Mouse (Mus musculus): ENCODE results near the gene Spata2. TPM values are rescaled to one million over a fixed set of nuclear protein-coding genes. Genes with fewer than 3 reads are reported as not detected.

Spata2 gene
- polyA plus RNA-seq, 1 experiment: 45.9 TPM

DNA sequence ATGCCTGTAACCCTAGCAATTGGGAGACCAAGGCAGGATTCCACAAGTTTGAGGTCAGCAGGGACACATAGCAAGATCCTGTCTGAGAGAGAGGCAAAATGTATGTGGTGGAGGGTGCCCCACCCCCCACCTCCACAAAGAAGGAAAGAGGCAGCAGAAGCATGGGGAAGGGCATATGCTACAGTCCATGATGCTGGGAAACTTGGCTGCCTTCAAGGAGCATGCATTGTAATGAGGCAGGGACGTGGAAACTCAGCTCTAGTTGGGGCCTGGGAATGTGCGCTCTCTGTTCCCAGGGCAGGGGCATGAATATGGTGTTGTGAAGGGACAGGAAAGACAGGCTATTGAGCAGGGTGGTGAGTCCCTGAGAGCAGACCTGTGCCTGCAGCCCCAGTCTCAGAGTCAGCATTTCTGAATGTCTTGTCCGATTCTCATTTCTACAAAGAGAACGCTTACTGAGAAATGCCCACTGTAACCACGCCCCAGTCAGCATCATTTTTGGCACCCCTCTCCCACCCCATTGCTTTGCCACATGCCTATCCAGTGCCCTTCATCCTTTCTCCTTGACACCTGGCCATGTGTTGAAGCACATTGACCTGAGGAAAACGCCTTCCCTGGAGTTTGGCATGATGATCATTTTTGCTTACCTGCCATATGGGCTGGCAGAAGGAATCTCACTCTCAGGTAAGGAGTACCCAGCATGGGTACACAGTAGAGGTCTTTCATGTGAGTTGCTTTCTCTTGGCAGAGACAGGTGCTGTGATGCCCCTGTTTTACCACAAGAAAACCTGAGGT is 33.4 kb downstream of the Spata2 start:
- TF ChIP-seq CTCF (IDR thresholded peaks at IDR 0.05; ENCODE audit: borderline replicate concordance, extremely low read depth, insufficient read depth, insufficient read length) (no peak), POLR2A (IDR thresholded peaks at IDR 0.05; ENCODE audit: borderline replicate concordance, extremely low read depth, insufficient read depth, insufficient read length, poor library complexity, severe bottlenecking) (no peak)
- no peak for DNase-seq (ENCODE audit: low read depth)

GRCm38 (mm10) chr2:167458548-167458947 is 34.1 kb downstream of the Spata2 start:
- TF ChIP-seq POLR2A (IDR thresholded peaks at IDR 0.05; ENCODE audit: borderline replicate concordance, extremely low read depth, insufficient read depth, insufficient read length, poor library complexity, severe bottlenecking) (no peak), CTCF (IDR thresholded peaks at IDR 0.05; ENCODE audit: borderline replicate concordance, extremely low read depth, insufficient read depth, insufficient read length) (no peak)
- DNase-seq (ENCODE audit: low read depth): no peak

DNA sequence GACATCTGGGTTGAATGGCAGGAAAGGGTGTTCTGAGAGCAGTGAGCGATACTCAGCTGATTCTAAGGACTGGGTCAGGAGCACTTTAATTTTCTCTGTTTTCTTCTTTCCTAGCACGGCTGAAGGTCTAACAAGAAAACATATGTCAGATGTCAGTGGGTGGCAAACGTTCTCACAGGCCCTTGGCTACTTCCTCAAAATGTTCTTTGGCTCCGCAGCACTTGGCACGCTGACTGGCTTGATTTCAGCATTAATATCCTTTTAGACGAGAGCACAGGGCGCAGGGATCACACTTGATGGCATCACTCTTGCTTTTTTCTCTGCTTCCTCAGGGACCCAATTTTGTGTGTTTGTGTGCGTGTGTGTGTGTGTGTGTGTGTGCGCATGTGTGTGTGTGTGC is 35.5 kb downstream of the Spata2 start:
- DNase-seq (ENCODE audit: low read depth): peak; percentile 5
- no peak for TF ChIP-seq CTCF (IDR thresholded peaks at IDR 0.05; ENCODE audit: borderline replicate concordance, extremely low read depth, insufficient read depth, insufficient read length)
- TF ChIP-seq POLR2A (IDR thresholded peaks at IDR 0.05; ENCODE audit: borderline replicate concordance, extremely low read depth, insufficient read depth, insufficient read length, poor library complexity, severe bottlenecking): no peak

DNA sequence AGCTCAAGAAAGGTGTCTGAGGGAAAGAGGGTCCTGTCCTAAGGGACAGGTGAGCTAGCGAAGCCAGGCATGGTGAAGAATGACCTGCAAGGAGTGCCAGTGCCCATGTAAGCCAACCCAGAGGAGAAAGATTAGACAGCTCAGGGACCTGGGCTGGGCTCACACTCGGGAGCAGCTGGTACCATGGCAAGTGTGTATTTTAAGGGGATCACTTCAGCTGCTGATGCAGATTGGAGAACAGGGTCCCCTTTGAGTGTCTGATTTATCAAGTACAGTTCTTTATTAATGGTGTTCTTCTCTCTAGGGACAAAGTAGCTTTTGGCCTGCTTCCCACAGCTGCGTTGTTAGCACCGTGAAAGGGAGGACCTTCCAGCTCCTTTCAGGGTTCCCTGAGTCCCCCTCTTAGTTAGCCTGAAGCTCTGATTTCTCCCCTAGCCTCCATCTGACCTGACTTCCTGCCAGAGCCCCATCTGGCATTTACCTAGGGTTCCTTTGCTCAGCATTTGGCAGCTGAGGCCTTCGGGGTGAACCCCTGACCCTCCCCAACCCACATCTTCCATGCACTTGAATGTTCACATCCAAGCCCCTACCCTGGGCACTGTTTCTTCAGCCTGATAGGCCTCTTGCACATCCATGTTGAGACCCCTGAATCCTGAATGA is 36.2 kb downstream of the Spata2 start:
- TF ChIP-seq CTCF (IDR thresholded peaks at IDR 0.05; ENCODE audit: borderline replicate concordance, extremely low read depth, insufficient read depth, insufficient read length) (no peak), POLR2A (IDR thresholded peaks at IDR 0.05; ENCODE audit: borderline replicate concordance, extremely low read depth, insufficient read depth, insufficient read length, poor library complexity, severe bottlenecking) (no peak)
- peak; percentile 2 for DNase-seq (ENCODE audit: low read depth)

GRCm38 (mm10) chr2:167453814-167454213 is 38.9 kb downstream of the Spata2 start:
- TF ChIP-seq POLR2A (IDR thresholded peaks at IDR 0.05; ENCODE audit: borderline replicate concordance, extremely low read depth, insufficient read depth, insufficient read length, poor library complexity, severe bottlenecking) (no peak), CTCF (IDR thresholded peaks at IDR 0.05; ENCODE audit: borderline replicate concordance, extremely low read depth, insufficient read depth, insufficient read length) (no peak)
- peak; percentile 42 for DNase-seq (ENCODE audit: low read depth)

DNA sequence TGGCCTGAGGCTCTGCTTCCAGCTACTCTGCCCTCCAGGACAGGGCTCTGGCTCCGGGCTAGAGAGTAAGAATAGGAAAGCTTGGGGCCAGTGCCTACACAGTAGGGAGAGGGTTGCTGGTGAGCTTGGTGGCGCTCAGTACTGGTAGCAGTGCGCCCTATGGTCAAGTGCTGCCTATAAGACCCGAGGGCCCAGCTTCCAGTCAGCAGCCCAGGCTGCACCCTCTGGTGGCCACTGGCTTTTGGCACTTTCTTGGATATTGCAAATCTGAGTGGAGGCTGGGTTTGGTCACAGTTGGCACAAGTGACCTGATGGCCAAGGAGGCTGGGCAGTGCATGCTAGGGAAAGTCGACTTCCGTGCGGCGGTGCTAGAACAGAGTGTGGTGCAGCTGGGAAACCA is 42.0 kb downstream of the Spata2 start:
- DNase-seq (ENCODE audit: low read depth): no peak
- no peak for TF ChIP-seq POLR2A (IDR thresholded peaks at IDR 0.05; ENCODE audit: borderline replicate concordance, extremely low read depth, insufficient read depth, insufficient read length, poor library complexity, severe bottlenecking)
- TF ChIP-seq CTCF (IDR thresholded peaks at IDR 0.05; ENCODE audit: borderline replicate concordance, extremely low read depth, insufficient read depth, insufficient read length): peak; percentile 14; the same call in 1 of the 2 replicates

DNA sequence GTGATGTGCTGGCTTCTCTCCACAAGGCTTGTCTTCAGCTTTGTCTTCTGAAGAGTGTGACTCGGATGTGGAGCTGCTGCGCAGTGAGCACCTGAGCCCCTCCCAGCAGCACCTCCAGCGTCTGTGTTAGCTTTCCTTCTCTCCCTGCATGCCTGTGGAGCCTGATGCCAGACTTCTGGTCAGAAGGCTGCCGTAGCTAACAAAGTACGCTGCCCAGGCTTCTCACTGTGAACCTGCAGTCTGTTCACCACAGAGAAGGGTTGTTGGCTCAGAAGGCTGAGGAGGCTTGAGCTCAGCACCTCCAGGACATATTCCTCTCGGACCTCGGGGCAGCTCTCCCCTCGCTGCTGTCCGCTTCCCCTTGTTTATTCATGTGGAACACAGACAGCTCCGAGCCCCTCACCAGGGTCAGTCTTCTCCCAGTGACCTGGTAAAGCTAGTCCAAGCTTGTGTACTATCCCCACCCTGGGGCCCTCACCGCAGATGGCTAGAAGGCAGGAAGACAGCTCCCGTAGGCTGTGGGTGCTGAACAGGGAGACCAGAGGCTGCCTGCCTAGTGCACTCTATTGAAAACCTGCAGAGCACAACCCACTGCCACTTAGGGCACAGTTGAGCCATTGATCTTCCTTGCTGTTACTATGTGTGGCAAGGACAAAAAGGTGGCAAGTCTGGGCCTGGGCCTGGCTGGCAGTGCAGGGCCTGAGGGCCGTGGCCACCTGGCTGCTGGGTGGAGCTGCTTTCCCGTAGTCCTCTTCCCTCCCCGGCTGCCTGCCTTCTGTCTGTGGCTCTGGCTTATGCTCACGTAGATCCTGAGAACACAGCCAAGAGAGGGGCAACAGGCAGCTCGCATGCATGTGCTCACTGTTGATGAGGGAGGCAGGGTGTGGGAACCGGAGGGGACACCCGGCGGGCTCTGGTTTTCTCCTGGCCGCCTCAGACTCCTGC is 43.1 kb downstream of the Spata2 start:
- DNase-seq (ENCODE audit: low read depth): no peak
- TF ChIP-seq POLR2A (IDR thresholded peaks at IDR 0.05; ENCODE audit: borderline replicate concordance, extremely low read depth, insufficient read depth, insufficient read length, poor library complexity, severe bottlenecking) (no peak), CTCF (IDR thresholded peaks at IDR 0.05; ENCODE audit: borderline replicate concordance, extremely low read depth, insufficient read depth, insufficient read length) (no peak)

- TF ChIP-seq POLR2A (IDR thresholded peaks at IDR 0.05; ENCODE audit: borderline replicate concordance, extremely low read depth, insufficient read depth, insufficient read length, poor library complexity, severe bottlenecking): no peak
- TF ChIP-seq CTCF (IDR thresholded peaks at IDR 0.05; ENCODE audit: borderline replicate concordance, extremely low read depth, insufficient read depth, insufficient read length): no peak
- DNase-seq (ENCODE audit: low read depth): no peak
These were observed 45.1 kb downstream of the Spata2 start for GRCm38 (mm10) chr2:167447629-167448028.

DNA sequence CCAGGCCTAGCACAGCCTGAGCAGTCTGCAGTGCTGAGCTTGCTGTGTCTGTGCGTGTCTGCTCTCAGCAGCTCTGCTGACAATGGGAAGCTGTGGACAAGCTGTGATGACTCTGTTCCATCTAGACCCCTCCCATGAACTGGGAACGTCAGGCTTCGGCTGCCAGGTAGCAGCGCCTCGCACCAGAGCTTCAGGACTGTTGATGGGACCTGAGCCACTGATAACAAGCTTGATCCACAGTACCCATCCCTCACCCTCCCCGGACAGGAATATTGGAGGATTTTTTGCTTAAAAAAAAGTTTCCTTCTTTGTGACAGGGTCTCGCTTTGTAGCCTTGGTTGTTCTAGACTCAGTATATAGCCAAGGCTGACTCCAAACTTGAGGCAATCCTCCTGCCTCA is 45.5 kb downstream of the Spata2 start:
- DNase-seq (ENCODE audit: low read depth): no peak
- TF ChIP-seq POLR2A (IDR thresholded peaks at IDR 0.05; ENCODE audit: borderline replicate concordance, extremely low read depth, insufficient read depth, insufficient read length, poor library complexity, severe bottlenecking): no peak
- no peak for TF ChIP-seq CTCF (IDR thresholded peaks at IDR 0.05; ENCODE audit: borderline replicate concordance, extremely low read depth, insufficient read depth, insufficient read length)

DNA sequence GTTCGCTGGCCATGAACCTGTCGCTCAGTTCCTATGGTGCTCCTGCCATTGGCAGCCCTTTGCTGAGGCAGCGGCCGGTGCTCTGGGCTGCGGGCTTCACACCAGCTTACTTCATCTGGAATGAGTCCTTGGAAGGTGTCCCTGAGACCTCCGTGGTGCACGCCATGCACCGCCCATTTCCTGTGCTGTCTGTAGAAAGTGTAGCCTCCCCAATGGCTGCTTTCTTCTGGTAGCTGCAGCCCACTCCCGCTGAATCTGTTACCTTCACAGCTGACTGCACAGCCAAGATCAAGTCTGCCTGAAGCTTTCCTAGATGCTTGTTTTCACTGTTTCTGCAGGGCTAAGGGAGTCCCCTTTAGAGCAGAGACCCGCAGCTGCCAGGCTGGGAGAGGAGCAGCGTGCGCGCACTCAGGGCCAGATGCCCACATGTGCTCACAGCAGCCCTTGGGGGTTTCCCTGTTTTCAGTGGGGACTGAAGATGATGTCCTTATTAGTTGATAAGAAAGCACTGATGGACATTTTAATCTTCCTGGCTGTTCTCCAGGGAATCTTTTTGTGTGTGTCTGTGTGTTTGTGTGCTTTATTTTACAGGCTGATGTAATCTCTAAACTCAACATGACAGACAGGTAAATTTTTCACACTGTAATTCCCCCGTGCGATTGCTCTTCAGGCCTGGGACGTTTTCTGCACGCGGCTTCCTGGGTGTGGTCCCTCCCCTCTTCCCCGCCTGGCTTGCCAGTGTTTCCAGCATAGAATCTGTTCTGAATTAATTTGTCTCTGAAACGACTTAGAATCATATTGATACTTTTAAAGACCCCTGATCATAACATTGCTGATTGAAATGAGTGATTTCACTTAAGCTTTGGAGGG is 46.5 kb downstream of the Spata2 start:
- peak; percentile 37 for DNase-seq (ENCODE audit: low read depth)
- TF ChIP-seq CTCF (IDR thresholded peaks at IDR 0.05; ENCODE audit: borderline replicate concordance, extremely low read depth, insufficient read depth, insufficient read length) (no peak), POLR2A (IDR thresholded peaks at IDR 0.05; ENCODE audit: borderline replicate concordance, extremely low read depth, insufficient read depth, insufficient read length, poor library complexity, severe bottlenecking) (no peak)

All from brain, embryonic 14.5 days (tissue).